Mouse (Mus musculus) 3134 (cell line): ENCODE measurements around the gene Dnajc17.

ENCODE experiments used
- DNase-seq: peaks from one replicate; pipeline ENCODE4 v3.0.0-alpha.2; 2011; ENCODE audit warnings: low spot score; ENCODE audit not compliant: insufficient read length; ENCODE audit errors: extremely low read depth

Dnajc17 gene

GRCm38 (mm10) chr2:119163999-119164398, 44.6 kb downstream of the Dnajc17 start:
- DNase-seq = no peak

GRCm38 (mm10) chr2:119163135-119163534, 45.5 kb downstream of the Dnajc17 start:
- no peak for DNase-seq

- DNase-seq = no peak
These were observed 47.3 kb downstream of the Dnajc17 start for GRCm38 (mm10) chr2:119161247-119161646.

- no peak for DNase-seq
These were observed 50.8 kb downstream of the Dnajc17 start for GRCm38 (mm10) chr2:119157836-119158235.

GRCm38 (mm10) chr2:119156681-119157572, 51.7 kb downstream of the Dnajc17 start, which contains the start of gene Rmdn3:
Rmdn3 (minus strand) TSS chr2:119157034.
- DNase-seq = peak; percentile 91

GRCm38 (mm10) chr2:119156081-119156680, 52.4 kb downstream of the Dnajc17 start:
- DNase-seq = no peak

GRCm38 (mm10) chr2:119155388-119155787, 53.2 kb downstream of the Dnajc17 start:
- no peak for DNase-seq

GRCm38 (mm10) chr2:119154683-119155082, 53.9 kb downstream of the Dnajc17 start:
- DNase-seq = no peak

- DNase-seq = no peak
These were observed 56.3 kb downstream of the Dnajc17 start for GRCm38 (mm10) chr2:119152255-119152654.

GRCm38 (mm10) chr2:119147775-119148174, 60.8 kb downstream of the Dnajc17 start:
- no peak for DNase-seq

GRCm38 (mm10) chr2:119147160-119147678, 61.4 kb downstream of the Dnajc17 start:
- no peak for DNase-seq

GRCm38 (mm10) chr2:119146435-119146834, 62.2 kb downstream of the Dnajc17 start:
- DNase-seq = no peak

- no peak for DNase-seq
These were observed 63.4 kb downstream of the Dnajc17 start for GRCm38 (mm10) chr2:119145199-119145598.

GRCm38 (mm10) chr2:119136346-119136898, 72.2 kb downstream of the Dnajc17 start:
- no peak for DNase-seq
